Mouse (Mus musculus) liver, embryonic 11.5 days (tissue): ENCODE measurements around the gene Zfp866. TPM values are rescaled to one million over a fixed set of nuclear protein-coding genes. Genes with fewer than 3 reads are reported as not detected.

ENCODE experiments used
- ATAC-seq: fragments of 200-750 bp; cut with Nextera tagmentation; replicated peaks from 2 replicates; pipeline ENCODE4 v1.8.0; 2017; ENCODE audit warnings: moderate number of reproducible peaks, mild to moderate bottlenecking, moderate TSS enrichment, moderate library complexity; ENCODE audit not compliant: low FRiP score
- DNase-seq: peaks from one replicate; pipeline ENCODE4 v3.0.0-alpha.2; 2017; ENCODE audit warnings: low spot score
- H3K27ac ChIP-seq: fragments of 300-500 bp; sonication (generic); 2 replicates; pipeline ENCODE4 v1.5.1; 2014; ENCODE audit warnings: mild to moderate bottlenecking, low read depth, low read length, control low read depth
- H3K27me3 ChIP-seq: fragments of 300-500 bp; sonication (generic); replicated peaks from 2 replicates; pipeline ENCODE4 v1.6.1; 2014; ENCODE audit warnings: low read length, mixed read lengths; ENCODE audit not compliant: control insufficient read depth, insufficient read depth
- H3K36me3 ChIP-seq: fragments of 300-500 bp; sonication (generic); 2 replicates; pipeline ENCODE4 v1.6.1; 2014; ENCODE audit warnings: mild to moderate bottlenecking, low read length, moderate library complexity, mixed read lengths; ENCODE audit not compliant: control insufficient read depth, insufficient read depth
- H3K4me1 ChIP-seq: fragments of 300-500 bp; sonication (generic); replicated peaks from 2 replicates; pipeline ENCODE4 v1.6.1; 2014; ENCODE audit warnings: low read length, mixed read lengths; ENCODE audit not compliant: control insufficient read depth, insufficient read depth
- H3K4me2 ChIP-seq: fragments of 300-500 bp; sonication (generic); 2 replicates; pipeline ENCODE4 v1.6.1; 2014; ENCODE audit warnings: mild to moderate bottlenecking, control low read depth, moderate library complexity
- H3K4me3 ChIP-seq: fragments of 300-500 bp; sonication (generic); 2 replicates; pipeline ENCODE4 v1.5.1; 2014; ENCODE audit warnings: low read depth, low read length, control low read depth
- H3K9ac ChIP-seq: fragments of 300-500 bp; sonication (generic); 2 replicates; pipeline ENCODE4 v1.6.1; 2014; ENCODE audit warnings: low read depth, low read length, control low read depth
- H3K9me3 ChIP-seq: fragments of 300-500 bp; sonication (generic); 2 replicates; pipeline ENCODE4 v1.6.1; 2016; ENCODE audit warnings: low read length, inconsistent platforms, mixed read lengths; ENCODE audit not compliant: control insufficient read depth
- WGBS: fragments of 180-500 bp; shearing (Covaris S2); extraction: QIAGEN DNeasy Blood & Tissue Kit; methylation state at CpG from one replicate; pipeline ENCODE4 v1.1.7; 2014; 5-methylcytosine and 5-hydroxymethylcytosine counted together
- polyA plus RNA-seq: library from polyadenylated mRNA; unstranded; fragments of >200 nt; fragmentation: Nextera tagmentation; extraction: Ambion mirVana; gene quantifications from 2 replicates; pipeline ENCODE4 v1.2.1, GENCODE M21; 2014

The Zfp866 gene
- polyA plus RNA-seq, 1 experiment from 2014 or later: 21.7 TPM

DNA sequence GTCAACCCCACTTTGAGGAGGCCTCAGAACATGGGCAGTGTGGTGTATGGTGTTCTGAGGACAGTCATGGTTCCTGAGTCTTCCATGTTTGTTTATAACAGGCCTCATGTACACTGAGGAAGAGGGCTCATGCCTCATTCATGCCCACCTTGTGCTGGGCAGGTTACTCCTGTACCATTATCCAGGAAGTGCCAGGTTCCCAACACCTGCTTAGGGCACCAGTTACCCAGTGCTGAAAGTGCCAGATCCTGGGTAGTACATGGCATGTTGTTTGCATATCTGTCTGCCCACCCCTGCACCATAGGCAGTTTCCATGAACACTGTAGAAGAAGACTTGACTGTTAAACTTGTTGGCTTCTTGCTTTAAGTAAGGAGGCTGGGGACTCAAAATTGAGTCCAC lies 11.2 kb upstream of the Zfp866 start:
- Histone ChIP-seq H3K4me3 (no peak overlapping the region), H3K4me2 (no peak overlapping the region)
- ATAC-seq: no peak

DNA sequence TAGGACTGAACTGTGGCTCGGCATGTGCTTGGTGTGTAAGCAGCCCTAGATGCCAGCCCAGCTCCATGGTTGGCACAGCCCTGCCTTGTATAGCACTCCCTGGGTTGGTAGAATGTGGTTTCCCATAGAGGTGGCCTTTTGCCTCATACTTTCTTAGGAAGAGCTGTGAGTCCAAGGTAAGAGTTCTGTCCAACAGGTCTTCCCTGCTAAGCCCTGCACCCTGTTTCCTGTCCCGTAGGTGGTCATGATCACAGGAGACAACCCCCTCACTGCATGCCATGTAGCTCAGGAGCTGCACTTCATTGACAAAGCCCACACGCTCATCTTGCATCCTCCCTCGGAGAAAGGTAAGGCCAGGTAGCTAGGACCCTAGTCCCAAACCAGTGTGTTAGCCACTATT lies 10.8 kb upstream of the Zfp866 start:
- Histone ChIP-seq H3K9me3 (no peaks in the 10 kb centered on the region), H3K4me3 (no peak overlapping the region), H3K4me1 (no peaks in the 10 kb centered on the region), H3K9ac (no peak overlapping the region), H3K27ac (no peak overlapping the region), H3K27me3 (no peaks in the 10 kb centered on the region), H3K4me2 (no peak overlapping the region), H3K36me3 (peaks cover 90% of the 10 kb centered on the region)
- no peak for ATAC-seq
- WGBS: 95% methylated on average over 4 of the region's 4 CpGs
- DNase-seq: no peak

More for the DNA sequence above, 11.2 kb upstream of the Zfp866 start:
- Histone ChIP-seq H3K9ac (no peak overlapping the region), H3K27me3 (no peaks in the 10 kb centered on the region), H3K4me1 (no peaks in the 10 kb centered on the region), H3K27ac (no peak overlapping the region), H3K9me3 (no peaks in the 10 kb centered on the region), H3K36me3 (peaks cover 90% of the 10 kb centered on the region)
- DNase-seq: no peak

DNA sequence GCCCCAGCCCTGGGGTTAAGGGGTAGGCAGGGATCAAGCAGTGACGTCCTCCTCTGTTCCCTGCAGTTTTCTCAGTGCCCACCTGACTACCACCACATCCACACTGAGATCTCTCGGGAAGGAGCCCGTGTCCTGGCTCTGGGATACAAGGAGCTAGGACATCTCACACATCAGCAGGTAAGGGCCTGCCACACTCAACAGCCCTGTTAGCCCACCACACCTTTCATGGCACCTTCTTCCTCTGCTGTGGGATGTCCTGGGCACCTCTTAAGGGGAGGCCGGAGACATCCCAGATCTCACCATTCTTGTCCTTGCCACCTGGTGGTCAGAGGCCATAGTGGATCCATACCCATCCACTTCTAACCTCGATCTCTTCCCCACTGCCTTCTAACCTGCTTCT lies 9.0 kb upstream of the Zfp866 start:
- H3K9ac ChIP-seq: no peak overlapping the region
- no peaks in the 10 kb centered on the region for H3K9me3 ChIP-seq
- 85% methylated on average over 5 of the region's 5 CpGs for WGBS
- no peaks in the 10 kb centered on the region for H3K4me1 ChIP-seq
- DNase-seq (no peak), ATAC-seq (no peak)
- H3K4me3 ChIP-seq: no peak overlapping the region
- peaks cover 90% of the 10 kb centered on the region for H3K36me3 ChIP-seq
- H3K4me2 ChIP-seq: no peak overlapping the region
- no peak overlapping the region for H3K27ac ChIP-seq
- H3K27me3 ChIP-seq: no peaks in the 10 kb centered on the region

DNA sequence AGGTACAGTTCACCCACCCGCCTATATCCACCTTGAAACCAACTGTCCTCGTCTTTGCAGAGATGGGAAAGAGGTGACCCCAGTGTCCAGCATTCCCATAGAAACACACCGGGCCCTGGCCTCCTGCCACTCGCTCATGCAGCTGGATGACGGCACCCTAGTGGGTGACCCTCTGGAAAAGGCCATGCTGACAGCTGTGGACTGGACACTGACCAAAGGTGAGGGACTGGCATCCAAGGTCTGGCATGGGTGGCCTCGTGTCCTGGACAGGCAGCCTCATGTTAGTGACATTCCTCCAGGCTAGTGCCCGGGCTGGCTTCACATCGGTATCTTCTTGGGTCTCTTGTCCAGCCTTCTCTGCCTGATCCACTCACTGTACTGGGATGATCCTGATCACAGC lies 8.3 kb upstream of the Zfp866 start:
- no peak overlapping the region for H3K27ac ChIP-seq
- H3K4me1 ChIP-seq: no peaks in the 10 kb centered on the region
- peaks cover 89% of the 10 kb centered on the region for H3K36me3 ChIP-seq
- no peaks in the 10 kb centered on the region for H3K27me3 ChIP-seq
- no peak overlapping the region for H3K9ac ChIP-seq
- no peak overlapping the region for H3K4me3 ChIP-seq
- ATAC-seq (no peak), DNase-seq (no peak)
- H3K9me3 ChIP-seq: no peaks in the 10 kb centered on the region
- WGBS: 89% methylated on average over 8 of the region's 8 CpGs
- no peak overlapping the region for H3K4me2 ChIP-seq

DNA sequence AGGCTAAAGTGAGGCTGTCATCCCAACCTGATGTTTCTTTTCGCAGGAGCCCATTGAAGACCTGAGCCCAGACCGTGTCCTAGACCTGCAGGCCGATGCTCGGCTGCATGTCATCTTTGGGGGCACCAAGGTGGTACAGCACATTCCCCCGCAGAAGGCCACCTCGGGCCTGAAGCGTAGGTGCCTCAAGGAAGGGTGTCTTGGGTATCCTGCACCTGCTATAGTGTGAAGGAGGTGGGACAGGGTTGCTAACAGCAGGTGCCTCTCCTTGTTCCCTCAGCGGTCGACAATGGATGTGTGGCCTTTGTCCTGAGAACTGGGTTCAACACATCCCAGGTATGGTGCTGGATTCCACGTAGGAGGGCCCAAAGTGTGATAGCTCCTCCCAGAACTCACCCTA lies 6.7 kb upstream of the Zfp866 start:
- Histone ChIP-seq H3K27ac (no peak overlapping the region), H3K36me3 (peaks cover 79% of the 10 kb centered on the region), H3K4me2 (no peak overlapping the region), H3K9ac (no peak overlapping the region), H3K27me3 (no peaks in the 10 kb centered on the region), H3K9me3 (no peaks in the 10 kb centered on the region), H3K4me1 (peaks cover 2% of the 10 kb centered on the region), H3K4me3 (no peak overlapping the region)
- ATAC-seq (no peak), DNase-seq (no peak)
- 94% methylated on average over 10 of the region's 10 CpGs for WGBS

DNA sequence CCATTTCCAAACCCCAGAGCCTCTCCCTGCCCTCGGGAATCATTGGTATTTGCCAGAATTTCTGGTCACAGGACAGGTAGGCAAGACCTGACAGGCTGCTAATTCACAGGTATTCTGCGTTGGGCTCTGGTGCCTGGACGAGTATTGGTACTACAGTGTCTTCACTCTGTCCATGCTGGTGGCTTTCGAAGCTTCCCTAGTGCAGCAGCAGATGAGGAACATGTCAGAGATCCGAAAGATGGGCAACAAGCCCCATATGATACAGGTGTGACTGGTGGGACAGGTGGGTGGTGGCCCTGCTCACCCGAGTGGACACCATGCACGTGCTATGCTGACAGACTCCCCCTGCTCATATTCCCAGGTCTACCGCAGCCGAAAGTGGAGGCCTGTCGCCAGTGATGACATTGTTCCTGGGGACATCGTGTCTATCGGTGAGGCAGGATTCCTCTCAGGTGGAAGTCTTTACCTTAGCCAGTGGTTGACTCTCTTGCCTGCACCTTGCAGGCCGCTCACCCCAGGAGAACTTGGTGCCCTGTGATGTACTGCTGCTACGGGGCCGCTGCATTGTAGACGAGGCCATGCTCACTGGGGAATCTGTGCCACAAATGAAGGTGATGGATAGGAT lies 5.9 kb upstream of the Zfp866 start:
- ATAC-seq: no peak
- whole genome bisulfite sequencing: 94% methylated on average over 16 of the region's 16 CpGs

DNA sequence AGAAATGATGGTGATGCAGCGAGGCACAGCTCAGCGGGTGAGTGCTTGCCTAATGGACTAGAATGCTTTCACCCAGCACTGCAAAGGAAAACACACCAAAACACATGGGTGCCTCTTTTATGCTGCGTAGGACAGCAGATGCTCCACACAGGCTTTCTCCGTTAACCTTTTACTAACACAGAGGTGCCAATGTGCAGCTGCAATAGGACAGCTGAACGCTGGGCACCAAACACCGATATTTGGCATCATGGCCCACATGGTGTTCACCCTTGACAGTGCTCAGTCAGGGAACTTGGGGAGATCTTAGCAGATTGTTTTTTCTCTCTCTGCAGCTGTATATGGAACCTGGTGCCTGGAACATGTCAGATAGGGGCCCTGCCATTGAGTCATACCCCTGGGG lies 3.9 kb upstream of the Zfp866 start:
- Histone ChIP-seq H3K36me3 (peaks cover 57% of the 10 kb centered on the region), H3K4me3 (no peak overlapping the region), H3K4me1 (peaks cover 13% of the 10 kb centered on the region), H3K27ac (no peak overlapping the region), H3K4me2 (no peak overlapping the region), H3K9ac (no peak overlapping the region), H3K27me3 (no peaks in the 10 kb centered on the region), H3K9me3 (no peaks in the 10 kb centered on the region)
- DNase-seq: no peak
- no peak for ATAC-seq
- 93% methylated on average over 6 of the region's 6 CpGs for WGBS

More for the DNA sequence above, 5.9 kb upstream of the Zfp866 start:
- DNase-seq: no peak
- Histone ChIP-seq H3K36me3 (peaks cover 71% of the 10 kb centered on the region), H3K4me2 (no peak overlapping the region), H3K4me1 (peaks cover 9% of the 10 kb centered on the region), H3K27ac (no peak overlapping the region), H3K27me3 (no peaks in the 10 kb centered on the region), H3K9ac (no peak overlapping the region), H3K4me3 (no peak overlapping the region), H3K9me3 (no peaks in the 10 kb centered on the region)

DNA sequence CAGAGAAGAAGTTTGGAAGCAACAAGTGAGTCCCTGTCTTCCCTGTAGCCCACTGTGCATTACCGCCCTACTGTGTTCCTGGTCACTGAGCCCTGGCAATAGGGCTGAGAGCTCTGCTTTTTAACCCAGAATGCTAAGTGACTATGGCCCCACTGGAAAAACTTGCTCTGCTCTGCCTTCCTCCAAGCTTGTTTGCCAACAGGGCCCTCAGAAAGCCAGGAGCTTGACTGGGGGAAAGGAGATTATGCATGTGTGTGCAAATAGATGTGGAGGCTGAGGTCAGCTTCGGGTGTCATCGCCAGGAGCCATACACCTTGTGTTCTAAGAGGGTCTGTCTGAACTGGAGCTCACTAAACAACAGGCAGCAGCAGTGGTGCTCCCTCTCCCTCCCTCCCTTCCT lies 3.1 kb upstream of the Zfp866 start:
- no peak for ATAC-seq
- DNase-seq: no peak
- 95% methylated on average over 3 of the region's 3 CpGs for WGBS
- H3K4me2 ChIP-seq: no peak overlapping the region
- H3K9ac ChIP-seq: no peak overlapping the region
- peaks cover 50% of the 10 kb centered on the region for H3K36me3 ChIP-seq
- no peak overlapping the region for H3K27ac ChIP-seq
- H3K4me1 ChIP-seq: peaks cover 21% of the 10 kb centered on the region
- no peaks in the 10 kb centered on the region for H3K27me3 ChIP-seq
- 0 out of 2 replicates have a peak overlapping the region, but pooled peaks have one; percentile 2 for H3K4me3 ChIP-seq
- H3K9me3 ChIP-seq: no peaks in the 10 kb centered on the region

DNA sequence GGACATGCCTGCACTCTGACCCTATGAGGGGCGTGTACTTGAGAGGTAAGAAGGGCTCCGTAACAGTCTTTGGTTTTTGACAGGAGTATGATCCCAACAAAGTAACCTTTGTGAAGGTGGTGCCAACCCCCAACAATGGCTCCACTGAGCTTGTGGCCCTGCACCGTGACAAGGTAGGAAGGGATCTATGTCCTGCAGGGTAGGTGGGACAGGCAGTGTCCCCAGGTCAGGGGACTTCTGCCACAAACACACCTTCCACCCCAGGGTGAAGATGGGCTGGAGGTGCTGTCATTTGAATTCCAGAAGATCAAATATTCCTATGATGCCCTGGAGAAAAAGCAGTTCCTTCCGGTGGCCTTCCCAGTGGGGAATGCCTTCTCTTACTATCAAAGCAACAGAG lies 2.7 kb upstream of the Zfp866 start:
- Histone ChIP-seq H3K4me3 (0 out of 2 replicates have a peak overlapping the region, but pooled peaks have one; percentile 2), H3K27ac (no peak overlapping the region), H3K9ac (no peak overlapping the region), H3K9me3 (no peaks in the 10 kb centered on the region), H3K4me2 (no peak overlapping the region), H3K27me3 (no peaks in the 10 kb centered on the region), H3K36me3 (peaks cover 46% of the 10 kb centered on the region), H3K4me1 (peaks cover 22% of the 10 kb centered on the region)
- ATAC-seq (no peak), DNase-seq (no peak)
- WGBS: 97% methylated on average over 4 of the region's 4 CpGs
